Mouse (Mus musculus) midbrain, embryonic 16.5 days (tissue): ENCODE results near the gene Plac1. TPM values are rescaled to one million over a fixed set of nuclear protein-coding genes. Genes with fewer than 3 reads are reported as not detected.
"Not testable (repeated sequence)": the region's sequence is repeated elsewhere in the genome, so short reads cannot be mapped to it uniquely, and the experiment has no call there.

Experiments used
- ATAC-seq: fragments of 200-750 bp; cut with Nextera tagmentation; 2 replicates; pipeline ENCODE4 v1.8.0; 2017; ENCODE audit warnings: moderate TSS enrichment
- H3K27ac ChIP-seq: fragments of 300-500 bp; sonication (generic); 2 replicates; pipeline ENCODE4 v1.5.1; 2014; ENCODE audit warnings: mild to moderate bottlenecking, low read length, mixed read lengths
- H3K27me3 ChIP-seq: fragments of 300-500 bp; sonication (generic); 2 replicates; pipeline ENCODE4 v1.6.1; 2014; ENCODE audit warnings: low read depth, low read length, mixed read lengths; ENCODE audit not compliant: control insufficient read depth, insufficient read depth
- H3K36me3 ChIP-seq: fragments of 300-500 bp; sonication (generic); 2 replicates; pipeline ENCODE4 v1.6.1; 2014; ENCODE audit warnings: mild to moderate bottlenecking, low read length, moderate library complexity, mixed read lengths; ENCODE audit not compliant: control insufficient read depth, insufficient read depth
- H3K4me1 ChIP-seq: fragments of 300-500 bp; sonication (generic); 2 replicates; pipeline ENCODE4 v1.6.1; 2014; ENCODE audit warnings: mild to moderate bottlenecking, low read length, mixed read lengths; ENCODE audit not compliant: control insufficient read depth, insufficient read depth
- H3K4me2 ChIP-seq: fragments of 300-500 bp; sonication (generic); 2 replicates; pipeline ENCODE4 v1.6.1; 2014; ENCODE audit warnings: mild to moderate bottlenecking, low read length, mixed read lengths
- H3K4me3 ChIP-seq: fragments of 300-500 bp; sonication (generic); 2 replicates; pipeline ENCODE4 v1.5.1; 2014; ENCODE audit warnings: low read depth, mild to moderate bottlenecking, low read length, moderate library complexity, mixed read lengths
- H3K9ac ChIP-seq: fragments of 300-500 bp; sonication (generic); 2 replicates; pipeline ENCODE4 v1.6.1; 2014; ENCODE audit warnings: low read depth, low read length, mixed read lengths
- H3K9me3 ChIP-seq: fragments of 300-500 bp; sonication (generic); replicated peaks from 2 replicates; pipeline ENCODE4 v1.6.1; 2014; ENCODE audit warnings: mild to moderate bottlenecking, low read length, mixed read lengths; ENCODE audit not compliant: control insufficient read depth, poor library complexity, severe bottlenecking
- WGBS: fragments of 180-500 bp; shearing (Covaris S2); extraction: QIAGEN DNeasy Blood & Tissue Kit; methylation state at CpG from one replicate; pipeline ENCODE4 v1.1.7; 2014; 5-methylcytosine and 5-hydroxymethylcytosine counted together
- microRNA counts: library from miRNA; unstranded; fragments of <30 nt; microRNA quantifications from one replicate; lab custom pipeline; 2016
- microRNA-seq: library from miRNA; unstranded; fragments of <30 nt; microRNA quantifications from one replicate; pipeline ENCODE4, GENCODE M21; 2017
- polyA plus RNA-seq: library from polyadenylated mRNA; unstranded; fragments of >200 nt; fragmentation: Nextera tagmentation; extraction: Ambion mirVana; gene quantifications from 2 replicates; pipeline ENCODE4 v1.2.1, GENCODE M21; 2015

Plac1 gene
- polyA plus RNA-seq, 1 experiment from 2014 or later: not detected

DNA sequence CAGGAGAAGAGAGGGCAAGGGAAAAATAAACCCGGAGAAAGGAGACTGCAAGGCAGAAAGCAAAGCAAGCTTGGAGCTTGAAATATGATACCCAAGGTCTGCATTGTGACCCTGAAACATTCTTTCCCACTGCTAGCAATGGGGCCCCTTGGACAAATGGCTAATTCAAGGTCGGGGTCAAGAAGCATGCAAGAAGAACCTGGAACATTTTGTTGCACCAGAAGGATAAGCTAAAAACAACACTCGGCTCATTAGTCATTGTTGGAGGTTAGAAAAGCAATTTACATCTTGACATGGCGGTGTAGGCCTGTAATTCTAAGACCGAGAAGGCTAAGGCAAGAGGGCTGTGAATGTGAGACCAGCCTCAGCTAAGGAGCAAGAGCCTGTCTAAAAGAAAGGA, 200.3 kb downstream of the Plac1 start:
- Histone ChIP-seq H3K4me2 (no peak overlapping the region), H3K27me3 (no peaks in the 10 kb centered on the region), H3K4me3 (no peak overlapping the region), H3K4me1 (no peaks in the 10 kb centered on the region), H3K27ac (no peak overlapping the region), H3K36me3 (no peaks in the 10 kb centered on the region), H3K9me3 (no peaks in the 10 kb centered on the region), H3K9ac (no peak overlapping the region)
- ATAC-seq: no peak
- 58% methylated on average over 5 of the region's 5 CpGs for WGBS

DNA sequence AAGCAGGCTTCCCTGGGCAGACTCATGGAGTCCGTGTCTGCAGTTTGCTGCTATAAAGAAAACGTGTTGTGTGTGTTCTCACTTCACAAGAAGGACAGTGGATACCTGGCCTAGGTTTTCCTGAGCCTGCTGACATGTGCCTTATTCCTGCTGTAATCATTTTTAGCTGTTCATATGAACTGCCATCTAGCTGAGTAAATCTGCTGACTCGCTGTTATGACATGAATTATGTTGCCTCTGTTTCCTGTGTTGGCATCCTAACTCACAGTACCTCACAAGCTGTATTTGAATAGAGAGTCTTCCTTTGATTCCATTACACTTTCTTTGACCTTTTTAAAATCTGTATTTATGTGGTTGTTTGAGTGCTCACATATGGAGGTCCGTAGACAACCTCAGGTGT, 201.7 kb downstream of the Plac1 start:
- Histone ChIP-seq H3K9ac (no peak overlapping the region), H3K27ac (no peak overlapping the region), H3K9me3 (no peaks in the 10 kb centered on the region), H3K4me1 (no peaks in the 10 kb centered on the region), H3K4me3 (no peak overlapping the region), H3K4me2 (no peak overlapping the region), H3K36me3 (no peaks in the 10 kb centered on the region), H3K27me3 (no peaks in the 10 kb centered on the region)
- ATAC-seq: no peak
- 91% methylated on average over 4 of the region's 4 CpGs for WGBS

GRCm38 (mm10) chrX:53029559-53029958, 210.4 kb downstream of the Plac1 start:
- 69% methylated on average over 5 of the region's 5 CpGs for WGBS
- no peaks in the 10 kb centered on the region for H3K36me3 ChIP-seq
- no peak overlapping the region for H3K27ac ChIP-seq
- no peak overlapping the region for H3K9ac ChIP-seq
- ATAC-seq: no peak
- H3K4me2 ChIP-seq: no peak overlapping the region
- H3K4me1 ChIP-seq: no peaks in the 10 kb centered on the region
- no peaks in the 10 kb centered on the region for H3K27me3 ChIP-seq
- no peaks in the 10 kb centered on the region for H3K9me3 ChIP-seq
- no peak overlapping the region for H3K4me3 ChIP-seq

DNA sequence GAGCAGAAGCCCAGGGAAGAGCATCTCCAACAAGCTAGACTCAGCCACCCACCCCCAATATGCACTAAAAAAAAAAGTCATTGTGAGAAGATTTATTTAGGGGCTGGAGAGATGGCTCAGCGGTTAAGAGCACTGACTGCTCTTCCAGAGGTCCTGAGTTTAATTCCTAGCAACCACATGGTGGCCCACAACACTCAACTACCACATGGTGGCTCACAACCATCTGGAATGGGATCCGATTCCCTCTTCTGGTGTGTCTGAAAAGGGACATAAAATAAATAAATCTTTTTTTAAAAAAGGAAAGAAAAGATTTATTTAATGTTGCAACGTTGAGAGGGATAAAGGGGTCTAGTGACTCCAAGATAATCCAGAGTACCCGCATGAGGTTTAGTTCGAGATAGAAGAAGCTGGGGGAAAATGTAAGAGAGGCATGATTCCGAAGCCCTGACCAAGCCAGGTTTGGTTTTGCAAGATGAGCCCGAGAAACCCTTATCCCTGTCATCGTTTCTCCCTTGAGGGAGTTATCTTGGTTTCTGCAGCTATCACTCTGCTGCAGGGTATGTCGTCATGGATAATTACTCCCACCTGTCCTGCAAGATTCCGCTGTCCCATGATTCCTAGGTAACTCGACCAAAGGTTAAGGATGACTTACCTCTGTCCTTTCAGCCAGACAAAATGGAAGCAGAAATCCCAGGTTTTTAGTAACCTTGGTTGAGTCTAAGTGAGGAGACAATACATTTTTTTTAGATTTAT, 214.3 kb downstream of the Plac1 start:
- ATAC-seq: no peak
- WGBS: 72% methylated on average over 11 of the region's 11 CpGs
- Histone ChIP-seq H3K4me2 (no peak overlapping the region), H3K4me3 (no peak overlapping the region), H3K9ac (no peak overlapping the region), H3K36me3 (no peaks in the 10 kb centered on the region), H3K27me3 (no peaks in the 10 kb centered on the region), H3K9me3 (no peaks in the 10 kb centered on the region), H3K4me1 (no peaks in the 10 kb centered on the region), H3K27ac (no peak overlapping the region)

- ATAC-seq: not testable (repeated sequence)
- 23% methylated on average over 3 of the region's 3 CpGs for WGBS
These were observed 215.6 kb downstream of the Plac1 start for GRCm38 (mm10) chrX:53024268-53024667.

GRCm38 (mm10) chrX:53023021-53023420, 216.9 kb downstream of the Plac1 start:
- H3K9me3 ChIP-seq: no peaks in the 10 kb centered on the region
- H3K27me3 ChIP-seq: no peaks in the 10 kb centered on the region
- no peak overlapping the region for H3K27ac ChIP-seq
- no peaks in the 10 kb centered on the region for H3K36me3 ChIP-seq
- no peak overlapping the region for H3K9ac ChIP-seq
- H3K4me3 ChIP-seq: no peak overlapping the region
- no peak for ATAC-seq
- 85% methylated on average over 2 of the region's 2 CpGs for WGBS
- no peak overlapping the region for H3K4me2 ChIP-seq
- no peaks in the 10 kb centered on the region for H3K4me1 ChIP-seq

More at GRCm38 (mm10) chrX:53024268-53024667, 215.6 kb downstream of the Plac1 start:
- H3K4me3 ChIP-seq, H3K4me1 ChIP-seq, H3K9ac ChIP-seq, H3K36me3 ChIP-seq, H3K27me3 ChIP-seq, H3K9me3 ChIP-seq, H3K27ac ChIP-seq, H3K4me2 ChIP-seq: not testable (repeated sequence)

MicroRNA genes within 50 kb of the gene (microRNA counts, 519-probe panel; counts per million panel counts)
- 2,726 counts per million, percentile 81 among the panel's probes with 10 or more counts for microRNA mmu-miR-322 (lab: Ali Mortazavi, UCI)
- microRNA mmu-miR-351 (lab: Ali Mortazavi, UCI): 1,299 counts per million, percentile 25 among the panel's probes with 10 or more counts
- 386 counts per million, percentile 18 among the panel's probes with 10 or more counts for microRNA mmu-miR-450a-3p (lab: Ali Mortazavi, UCI)
- microRNA mmu-miR-450a-5p (lab: Ali Mortazavi, UCI): 2,162 counts per million, percentile 61 among the panel's probes with 10 or more counts
- 386 counts per million, percentile 18 among the panel's probes with 10 or more counts for microRNA mmu-miR-450b-3p (lab: Ali Mortazavi, UCI)
- microRNA mmu-miR-450b-5p (lab: Ali Mortazavi, UCI): 386 counts per million, percentile 18 among the panel's probes with 10 or more counts
- microRNA mmu-miR-503 (lab: Ali Mortazavi, UCI): 692 counts per million, percentile 20 among the panel's probes with 10 or more counts
- microRNA mmu-miR-542-3p (lab: Ali Mortazavi, UCI): 2,003 counts per million, percentile 48 among the panel's probes with 10 or more counts
- 2,236 counts per million, percentile 64 among the panel's probes with 10 or more counts for microRNA mmu-miR-542-5p (lab: Ali Mortazavi, UCI)

Small RNA genes within 50 kb of the gene (microRNA-seq; reads per million reads assigned to microRNA genes)
- 7,304 reads per million, percentile 94 among the genes with 10 or more reads in this experiment for gene Mir322
- gene Mir351: 717 reads per million, percentile 76 among the genes with 10 or more reads in this experiment
- gene Mir450-1: 2.6 reads per million, percentile 12 among the genes with 10 or more reads in this experiment
- 2.4 reads per million, percentile 10 among the genes with 10 or more reads in this experiment for gene Mir450-2
- 37.4 reads per million, percentile 43 among the genes with 10 or more reads in this experiment for gene Mir450b
- 97.8 reads per million, percentile 54 among the genes with 10 or more reads in this experiment for gene Mir503
- 224 reads per million, percentile 62 among the genes with 10 or more reads in this experiment for gene Mir542

Other genes with a start within 250 kb of the Plac1 start
- gene Fam122b, start 29.7 kb upstream of the Plac1 start, polyA plus RNA-seq: 3.1 and 3.8 TPM in 2 replicates
- not detected in 2 replicates for gene Fam122c, start 33.3 kb upstream of the Plac1 start, polyA plus RNA-seq
- gene Mospd1, start 130.4 kb upstream of the Plac1 start, polyA plus RNA-seq: 41.2 and 43.8 TPM in 2 replicates
- not detected in 2 replicates for gene Etd, start 194.8 kb upstream of the Plac1 start, polyA plus RNA-seq